Mouse (Mus musculus): ENCODE data around the gene Zar1. TPM values are rescaled to one million over a fixed set of nuclear protein-coding genes. Genes with fewer than 3 reads are reported as not detected.

Gene Zar1
- total RNA-seq, 2 experiments from 2014 or later: not detected

Other genes with a start within 250 kb of the Zar1 start
- under 1 TPM; 0.66 to 0.84 TPM for gene Corin, start 76.8 kb downstream of the Zar1 start, total RNA-seq (2021)
- gene Nfxl1, start 21.6 kb downstream of the Zar1 start, total RNA-seq (2021): 1 to 10 TPM; 5.6 to 9.6 TPM
- not detected for gene Gm5868, start 6.3 kb upstream of the Zar1 start, total RNA-seq (2021)
- not detected for gene Cnga1, start 63.0 kb upstream of the Zar1 start, total RNA-seq (2021)
- under 1 TPM; 0.26 to 0.41 TPM for gene Nipal1, start 66.5 kb upstream of the Zar1 start, total RNA-seq (2021)
- gene Txk, start 171.5 kb upstream of the Zar1 start, total RNA-seq (2021): not detected